Mouse (Mus musculus) heart, embryonic 13.5 days (tissue): ENCODE measurements around the gene Crtc3. TPM values are rescaled to one million over a fixed set of nuclear protein-coding genes. Genes with fewer than 3 reads are reported as not detected.

Experiments
- ATAC-seq: fragments of 200-750 bp; cut with Nextera tagmentation; 2 replicates; pipeline ENCODE4 v1.8.0; 2017; ENCODE audit warnings: moderate TSS enrichment; ENCODE audit not compliant: insufficient number of reproducible peaks, low FRiP score, low TSS enrichment; ENCODE audit errors: extremely low read depth
- H3K27ac ChIP-seq: fragments of 300-500 bp; sonication (generic); replicated peaks from 2 replicates; pipeline ENCODE4 v1.5.1; 2015; ENCODE audit warnings: moderate library complexity, mild to moderate bottlenecking, inconsistent platforms
- H3K27me3 ChIP-seq: fragments of 300-500 bp; sonication (generic); replicated peaks from 2 replicates; pipeline ENCODE4 v1.6.1; 2015; ENCODE audit warnings: mild to moderate bottlenecking, inconsistent platforms
- H3K36me3 ChIP-seq: fragments of 300-500 bp; sonication (generic); 2 replicates; pipeline ENCODE4 v1.6.1; 2015; ENCODE audit warnings: mild to moderate bottlenecking, inconsistent platforms
- H3K4me1 ChIP-seq: fragments of 300-500 bp; sonication (generic); 2 replicates; pipeline ENCODE4 v1.6.1; 2015; ENCODE audit warnings: inconsistent platforms
- H3K4me2 ChIP-seq: fragments of 300-500 bp; sonication (generic); 2 replicates; pipeline ENCODE4 v1.6.1; 2015; ENCODE audit warnings: inconsistent platforms, mild to moderate bottlenecking, moderate library complexity
- H3K4me3 ChIP-seq: fragments of 300-500 bp; sonication (generic); 2 replicates; pipeline ENCODE4 v1.5.1; 2015; ENCODE audit warnings: moderate library complexity, mild to moderate bottlenecking, inconsistent platforms
- H3K9ac ChIP-seq: fragments of 300-500 bp; sonication (generic); 2 replicates; pipeline ENCODE4 v1.6.1; 2015; ENCODE audit warnings: inconsistent platforms, mild to moderate bottlenecking, moderate library complexity
- H3K9me3 ChIP-seq: fragments of 300-500 bp; sonication (generic); 2 replicates; pipeline ENCODE4 v1.6.1; 2016; ENCODE audit warnings: inconsistent platforms
- WGBS: fragments of 180-500 bp; shearing (Covaris S2); methylation state at CpG from one replicate; pipeline ENCODE4 v1.1.7; 2015; ENCODE audit warnings: mixed read lengths; 5-methylcytosine and 5-hydroxymethylcytosine counted together
- polyA plus RNA-seq: library from polyadenylated mRNA; unstranded; fragments of >200 nt; fragmentation: Nextera tagmentation; extraction: Ambion mirVana; gene quantifications from 2 replicates; pipeline ENCODE4 v1.2.1, GENCODE M21; 2015

Gene Crtc3
- polyA plus RNA-seq, 1 experiment from 2014 or later, result 16.6 TPM

GRCm38 (mm10) chr7:80554180-80555021 lies 134.3 kb downstream of the Crtc3 start:
- 52% methylated on average over 22 of the region's 22 CpGs for WGBS
- Histone ChIP-seq H3K9me3 (no peaks in the 10 kb centered on the region), H3K27ac (peak overlapping the region; percentile 81), H3K4me2 (peak overlapping the region; percentile 18; the same call in 1 of the 2 replicates), H3K36me3 (no peaks in the 10 kb centered on the region), H3K27me3 (no peaks in the 10 kb centered on the region), H3K4me1 (peaks cover 35% of the 10 kb centered on the region), H3K4me3 (no peak overlapping the region), H3K9ac (peak overlapping the region; percentile 56)
- no peak for ATAC-seq

DNA sequence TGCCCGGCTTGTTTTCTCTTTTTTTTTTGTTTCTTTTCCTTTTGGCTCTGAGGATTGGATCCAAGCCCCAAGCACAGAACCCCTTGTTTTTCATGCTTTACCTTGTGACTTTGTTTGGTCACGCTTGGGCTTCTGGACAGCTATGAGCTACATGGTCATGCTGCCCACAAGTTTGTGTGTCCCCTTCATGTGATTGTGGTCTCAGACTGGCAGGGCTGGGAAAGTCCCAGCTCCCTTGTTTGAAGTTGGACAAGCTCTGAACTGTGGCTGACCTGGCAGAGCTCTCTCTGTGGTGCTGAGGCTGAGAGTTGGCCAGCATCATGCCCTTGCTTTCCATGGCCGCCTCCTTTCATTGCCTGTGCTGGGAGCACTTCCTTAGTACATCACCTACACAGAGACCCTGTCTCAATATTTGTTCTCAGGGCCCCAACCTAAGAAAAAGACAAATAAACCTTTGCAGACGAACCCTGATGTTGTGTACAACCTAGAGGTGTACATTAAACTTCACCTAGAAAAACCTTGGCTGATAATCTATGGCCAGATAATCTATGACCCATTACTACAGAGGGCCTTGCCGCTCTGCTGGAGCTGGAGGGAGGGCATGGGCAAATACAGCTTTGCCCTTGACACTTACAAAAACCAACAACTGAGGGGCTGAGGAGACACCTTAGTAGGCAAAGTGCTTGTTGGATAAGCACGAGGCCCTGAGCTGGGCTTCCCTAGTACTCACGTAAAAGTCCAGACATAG lies 140.0 kb downstream of the Crtc3 start:
- 72% methylated on average over 7 of the region's 7 CpGs for WGBS
- Histone ChIP-seq H3K36me3 (no peaks in the 10 kb centered on the region), H3K27me3 (no peaks in the 10 kb centered on the region), H3K9ac (no peak overlapping the region), H3K9me3 (no peaks in the 10 kb centered on the region), H3K4me1 (no peaks in the 10 kb centered on the region), H3K4me2 (no peak overlapping the region), H3K27ac (no peak overlapping the region), H3K4me3 (no peak overlapping the region)
- no peak for ATAC-seq

GRCm38 (mm10) chr7:80542139-80542831 lies 146.4 kb downstream of the Crtc3 start:
- Histone ChIP-seq H3K36me3 (no peaks in the 10 kb centered on the region), H3K4me3 (no peak overlapping the region), H3K27me3 (no peaks in the 10 kb centered on the region), H3K9ac (no peak overlapping the region), H3K27ac (no peak overlapping the region), H3K4me2 (no peak overlapping the region), H3K9me3 (no peaks in the 10 kb centered on the region), H3K4me1 (0 out of 2 replicates have a peak, but pooled peaks cover 4% of the 10 kb centered on the region)
- WGBS, result 71% methylated on average over 7 of the region's 7 CpGs
- ATAC-seq, result no peak

- 60% methylated on average over 5 of the region's 5 CpGs for WGBS
- Histone ChIP-seq H3K27ac (no peak overlapping the region), H3K9ac (no peak overlapping the region), H3K36me3 (no peaks in the 10 kb centered on the region), H3K4me2 (no peak overlapping the region), H3K4me1 (0 out of 2 replicates have a peak, but pooled peaks cover 4% of the 10 kb centered on the region), H3K4me3 (no peak overlapping the region), H3K27me3 (no peaks in the 10 kb centered on the region), H3K9me3 (no peaks in the 10 kb centered on the region)
- ATAC-seq, result no peak
These were observed 149.1 kb downstream of the Crtc3 start for GRCm38 (mm10) chr7:80539581-80539980.

Other genes with a start within 250 kb of the Crtc3 start
- gene Blm, start 153.8 kb downstream of the Crtc3 start, polyA plus RNA-seq, result 16.4 and 17.1 TPM in 2 replicates
- gene Iqgap1, start 137.1 kb upstream of the Crtc3 start, polyA plus RNA-seq, result 28.0 and 28.9 TPM in 2 replicates
- gene Zscan2, start 172.0 kb upstream of the Crtc3 start, polyA plus RNA-seq, result 1.9 TPM in 2 replicates
- 15.6 and 18.9 TPM in 2 replicates for gene Wdr73, start 212.4 kb upstream of the Crtc3 start, polyA plus RNA-seq
- gene Nmb, start 216.2 kb upstream of the Crtc3 start, polyA plus RNA-seq, result 3.0 and 3.2 TPM in 2 replicates